Mouse (Mus musculus) embryonic facial prominence, embryonic 11.5 days (tissue): ENCODE data around the gene Dcbld1. TPM values are rescaled to one million over a fixed set of nuclear protein-coding genes. Genes with fewer than 3 reads are reported as not detected.

Experiments
- polyA plus RNA-seq: library from polyadenylated mRNA; unstranded; fragments of >200 nt; fragmentation: Nextera tagmentation; extraction: Ambion mirVana; gene quantifications from 2 replicates; pipeline ENCODE4 v1.2.1, GENCODE M21; 2014

Dcbld1 gene
- polyA plus RNA-seq, 1 experiment from 2014 or later = 20.9 TPM

Other genes starting within 250 kb of the Dcbld1 start
- gene Vgll2, start 211.1 kb upstream of the Dcbld1 start, polyA plus RNA-seq = 3.7 and 4.4 TPM in 2 replicates
- not detected in 2 replicates for gene Ros1, start 38.4 kb upstream of the Dcbld1 start, polyA plus RNA-seq
- gene Gm26741, start 125.1 kb downstream of the Dcbld1 start, polyA plus RNA-seq = not detected in 2 replicates
- 17.3 TPM in 2 replicates for gene Gopc, start 148.5 kb downstream of the Dcbld1 start, polyA plus RNA-seq
- not detected in 2 replicates for gene Nepn, start 155.4 kb downstream of the Dcbld1 start, polyA plus RNA-seq
- gene Nus1, start 183.9 kb downstream of the Dcbld1 start, polyA plus RNA-seq = 14.4 and 16.2 TPM in 2 replicates